Mouse (Mus musculus) retina, embryonic 14.5 days (tissue): Measurements from ENCODE around the gene Synj1.

ENCODE experiments used
- DNase-seq: peaks from one replicate; pipeline ENCODE4 v3.0.0-alpha.2; 2015; ENCODE audit warnings: low spot score

The Synj1 gene

GRCm38 (mm10) chr16:91009942-91010529 is 1.1 kb downstream of the Synj1 start:
- DNase-seq = peak; percentile 32

- DNase-seq = no peak
Measured at GRCm38 (mm10) chr16:91004915-91005538, 6.1 kb downstream of the Synj1 start.

- no peak for DNase-seq
Measured at GRCm38 (mm10) chr16:91001098-91001497, 10.0 kb downstream of the Synj1 start.

- no peak for DNase-seq
Measured at GRCm38 (mm10) chr16:90999827-91000226, 11.3 kb downstream of the Synj1 start.

GRCm38 (mm10) chr16:90997822-90998221 is 13.3 kb downstream of the Synj1 start:
- no peak for DNase-seq

GRCm38 (mm10) chr16:90996327-90997243 is 14.5 kb downstream of the Synj1 start:
- DNase-seq = no peak

- no peak for DNase-seq
Measured at GRCm38 (mm10) chr16:90995498-90995897, 15.6 kb downstream of the Synj1 start.

- DNase-seq = no peak
Measured at GRCm38 (mm10) chr16:90995023-90995422, 16.1 kb downstream of the Synj1 start.

GRCm38 (mm10) chr16:90989162-90989561 is 21.9 kb downstream of the Synj1 start:
- DNase-seq = no peak

- no peak for DNase-seq
Measured at GRCm38 (mm10) chr16:90988665-90989064, 22.4 kb downstream of the Synj1 start.

GRCm38 (mm10) chr16:90988039-90988438 is 23.1 kb downstream of the Synj1 start:
- no peak for DNase-seq

- DNase-seq = no peak
Measured at GRCm38 (mm10) chr16:90971004-90971403, 40.1 kb downstream of the Synj1 start.

GRCm38 (mm10) chr16:90966241-90966640 is 44.9 kb downstream of the Synj1 start:
- no peak for DNase-seq

- no peak for DNase-seq
Measured at GRCm38 (mm10) chr16:90964302-90964701, 46.8 kb downstream of the Synj1 start.

- DNase-seq = no peak
Measured at GRCm38 (mm10) chr16:90963866-90964265, 47.2 kb downstream of the Synj1 start.

- no peak for DNase-seq
Measured at GRCm38 (mm10) chr16:90963231-90963630, 47.9 kb downstream of the Synj1 start.

GRCm38 (mm10) chr16:90958301-90959085 is 52.6 kb downstream of the Synj1 start:
- no peak for DNase-seq

- DNase-seq = no peak
Measured at GRCm38 (mm10) chr16:90955494-90955893, 55.6 kb downstream of the Synj1 start.

- peak; percentile 42 for DNase-seq
Measured at GRCm38 (mm10) chr16:90953770-90954169, 57.3 kb downstream of the Synj1 start.

GRCm38 (mm10) chr16:90953147-90953546 is 58.0 kb downstream of the Synj1 start:
- no peak for DNase-seq

- DNase-seq = no peak
Measured at GRCm38 (mm10) chr16:90950354-90950963, 60.6 kb downstream of the Synj1 start.

- no peak for DNase-seq
Measured at GRCm38 (mm10) chr16:90946977-90947376, 64.1 kb downstream of the Synj1 start.
